Mouse (Mus musculus): ENCODE results near the gene Hhat. TPM values are rescaled to one million over a fixed set of nuclear protein-coding genes. Genes with fewer than 3 reads are reported as not detected.

The Hhat gene
- total and polyA plus RNA-seq, 2 experiments from 2014 or later = 3.5 to 5.4 TPM

DNA sequence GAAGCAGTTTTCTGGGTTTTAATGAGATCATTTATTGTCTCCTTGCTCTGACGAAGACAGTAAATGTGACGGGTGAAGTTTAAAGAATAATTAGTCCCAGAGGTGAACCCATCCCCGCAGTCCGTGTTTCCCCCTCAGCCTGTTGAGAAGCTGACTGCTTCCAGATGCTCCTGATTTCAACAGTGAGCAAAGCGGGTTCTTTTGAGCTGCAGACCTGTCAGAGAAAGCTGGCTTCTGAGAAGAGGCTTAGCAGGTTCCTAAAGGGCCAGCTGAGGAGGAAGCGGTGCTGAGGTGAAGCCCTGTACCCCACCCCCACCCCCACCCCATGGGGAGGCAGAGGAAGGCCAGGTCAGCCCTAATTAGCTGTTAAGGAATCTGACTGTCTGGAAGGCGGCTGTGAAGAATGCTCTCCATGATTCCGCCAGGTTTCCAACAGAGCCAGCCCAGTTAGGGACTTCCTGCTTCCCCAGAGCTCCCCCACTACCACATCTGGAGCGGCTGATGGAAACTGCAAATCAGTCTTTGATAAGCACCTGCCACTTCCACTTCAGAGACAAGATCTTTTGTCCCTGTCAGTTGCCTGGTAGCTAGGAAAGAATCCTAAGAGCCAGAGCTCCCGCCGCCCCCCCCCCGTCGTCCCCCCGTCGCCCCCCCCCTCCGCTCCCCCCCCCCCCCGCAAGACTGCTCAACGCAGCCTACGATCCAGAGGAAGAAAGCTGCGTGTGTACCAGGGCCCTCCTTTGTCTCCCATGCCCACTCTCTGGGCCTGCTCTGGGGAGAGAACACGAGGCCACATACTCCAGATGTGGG lies 25.4 kb upstream of the Hhat start:
- Histone ChIP-seq H3K36me3 (ENCODE audit: insufficient read depth, low read length) (no peaks in the 10 kb centered on the region), H3K27me3 (ENCODE audit: insufficient read depth, low read length) (no peaks in the 10 kb centered on the region), H3K9ac (replicated peaks; ENCODE audit: low read length) (no peak overlapping the region), H3K4me3 (ENCODE audit: low read length) (no peak overlapping the region), H3K27ac (no peak overlapping the region), H3K4me1 (ENCODE audit: insufficient read depth, low read length) (no peaks in the 10 kb centered on the region), H3K4me2 (ENCODE audit: low read depth, low read length) (no peak overlapping the region), H3K9me3 (ENCODE audit: low read length) (no peaks in the 10 kb centered on the region)
- TF ChIP-seq CTCF (IDR thresholded peaks at IDR 0.05; ENCODE audit: low read depth) = no peak
- 7% methylated on average over 16 of the region's 21 CpGs for WGBS
- DNase-seq (ENCODE audit: low spot score) (peak; percentile 20), ATAC-seq (peak; percentile 52; the same call in 1 of the 2 replicates)

DNA sequence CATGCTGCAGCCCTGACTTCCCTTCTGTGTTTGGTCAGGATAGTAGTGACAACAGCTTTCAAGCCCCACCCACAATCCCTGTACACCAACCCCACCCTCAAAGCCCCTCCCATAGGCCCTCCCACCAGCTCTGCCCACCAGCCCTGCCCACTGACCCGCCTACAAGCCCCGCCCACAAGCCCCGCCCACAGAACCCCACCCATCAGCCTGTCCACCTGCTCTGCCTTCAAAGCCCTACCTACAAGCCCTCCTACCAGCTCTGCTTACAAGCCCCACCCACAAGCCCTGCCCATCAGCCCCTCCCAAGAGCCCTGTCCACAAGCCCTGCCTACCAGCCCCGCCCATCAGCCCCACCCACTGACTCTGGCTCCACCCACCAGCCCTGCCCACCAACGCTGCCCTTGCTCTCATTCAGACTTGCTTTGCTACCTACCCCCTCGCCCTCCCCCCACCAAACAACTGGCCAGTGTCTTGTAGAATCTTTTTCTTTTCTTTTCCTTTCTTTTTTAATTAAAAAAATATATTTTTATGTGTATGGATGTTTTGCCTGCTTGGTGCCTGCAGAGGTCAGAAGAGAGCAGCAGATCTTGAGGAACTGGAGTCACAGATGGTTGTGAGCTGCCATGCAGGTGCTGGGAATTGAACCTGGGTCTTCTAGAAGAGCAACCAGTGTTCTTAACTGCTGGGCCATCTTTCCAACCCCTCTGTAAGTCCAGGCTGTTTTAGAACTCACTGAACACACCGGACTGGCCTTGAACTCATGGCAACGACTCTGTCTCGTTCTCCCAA lies 24.1 kb upstream of the Hhat start:
- Histone ChIP-seq H3K36me3 (ENCODE audit: insufficient read depth, low read length) (no peaks in the 10 kb centered on the region), H3K27ac (no peak overlapping the region), H3K4me2 (ENCODE audit: low read depth, low read length) (no peak overlapping the region), H3K4me3 (ENCODE audit: low read length) (no peak overlapping the region), H3K27me3 (ENCODE audit: insufficient read depth, low read length) (no peaks in the 10 kb centered on the region), H3K9me3 (ENCODE audit: low read length) (no peaks in the 10 kb centered on the region), H3K9ac (replicated peaks; ENCODE audit: low read length) (no peak overlapping the region), H3K4me1 (ENCODE audit: insufficient read depth, low read length) (no peaks in the 10 kb centered on the region)
- TF ChIP-seq CTCF (IDR thresholded peaks at IDR 0.05; ENCODE audit: low read depth) = peak; percentile 19; the same call in 1 of the 2 replicates
- no peak for DNase-seq (ENCODE audit: low spot score)
- no peak for ATAC-seq
- WGBS = 66% methylated on average over 9 of the region's 9 CpGs

DNA sequence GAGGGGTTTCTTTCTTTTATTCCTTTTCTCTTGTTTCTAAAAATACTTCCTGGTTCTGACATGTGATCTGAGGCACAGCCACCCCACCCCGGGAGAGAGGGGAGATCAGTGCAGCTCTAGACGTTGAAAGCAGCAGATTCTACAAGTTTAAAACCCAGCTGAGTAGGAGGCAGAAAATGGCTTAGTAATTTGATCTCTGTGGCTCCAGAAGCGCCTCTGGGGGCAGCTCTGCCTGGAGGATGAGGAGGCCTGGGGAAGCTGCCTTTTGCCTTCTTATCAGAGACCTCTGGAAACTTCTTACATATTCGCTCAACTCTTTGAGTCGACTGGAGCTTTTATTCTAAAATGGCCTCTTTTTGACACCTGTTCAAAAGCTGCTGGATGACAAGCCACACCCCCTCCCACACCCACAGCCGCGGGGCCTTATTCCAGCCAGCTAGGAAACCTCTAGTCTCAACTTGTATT lies 20.9 kb upstream of the Hhat start:
- Histone ChIP-seq H3K4me2 (ENCODE audit: low read depth, low read length) (no peak overlapping the region), H3K27ac (no peak overlapping the region), H3K9ac (replicated peaks; ENCODE audit: low read length) (no peak overlapping the region), H3K36me3 (ENCODE audit: insufficient read depth, low read length) (no peaks in the 10 kb centered on the region), H3K4me1 (ENCODE audit: insufficient read depth, low read length) (no peaks in the 10 kb centered on the region), H3K27me3 (ENCODE audit: insufficient read depth, low read length) (no peaks in the 10 kb centered on the region), H3K9me3 (ENCODE audit: low read length) (no peaks in the 10 kb centered on the region), H3K4me3 (ENCODE audit: low read length) (no peak overlapping the region)
- WGBS = 21% methylated on average over 7 of the region's 7 CpGs
- DNase-seq (ENCODE audit: low spot score) = no peak
- ATAC-seq = no peak
- TF ChIP-seq CTCF (IDR thresholded peaks at IDR 0.05; ENCODE audit: low read depth) = no peak

DNA sequence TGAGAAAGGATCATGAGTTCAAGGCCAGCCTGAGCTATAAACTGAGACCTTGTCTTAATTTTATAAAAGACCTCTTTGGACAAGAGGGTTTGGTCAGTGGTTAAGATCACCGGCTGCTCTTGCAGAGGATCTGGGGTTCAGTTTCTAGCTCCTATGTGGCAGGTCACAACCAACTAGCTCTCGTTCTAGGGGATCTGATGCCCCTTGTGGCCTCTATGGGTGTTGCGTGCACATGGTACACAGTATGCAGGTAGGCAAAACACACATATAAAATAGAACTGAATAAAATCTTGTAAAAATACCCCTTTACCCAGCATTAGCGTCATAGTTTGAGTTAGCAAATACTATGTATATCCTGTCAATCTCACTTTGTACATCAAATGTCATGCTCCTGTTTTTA lies 19.4 kb upstream of the Hhat start:
- DNase-seq (ENCODE audit: low spot score) = peak; percentile 45
- peak; percentile 58 for TF ChIP-seq CTCF (IDR thresholded peaks at IDR 0.05; ENCODE audit: low read depth)

DNA sequence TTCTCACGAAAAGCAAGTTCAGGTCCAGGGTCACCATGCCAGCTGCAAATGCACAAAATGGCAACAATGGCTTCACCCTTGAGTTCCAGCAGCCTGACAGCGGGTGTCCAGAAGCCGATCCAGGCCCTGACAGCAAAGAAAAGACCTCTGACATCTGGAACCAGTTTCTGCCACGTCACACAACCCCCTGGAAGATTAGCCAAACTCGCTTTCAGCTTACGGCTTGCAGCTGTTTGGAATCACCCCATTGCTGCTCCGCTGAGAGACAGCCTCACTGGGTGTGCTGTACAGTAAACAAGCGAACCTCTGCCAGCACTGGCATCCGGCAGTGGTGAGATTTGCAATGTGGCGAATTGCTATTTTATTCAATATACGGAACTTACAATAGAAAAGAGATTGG lies 18.8 kb upstream of the Hhat start:
- Histone ChIP-seq H3K36me3 (ENCODE audit: insufficient read depth, low read length) (no peaks in the 10 kb centered on the region), H3K27ac (no peak overlapping the region), H3K27me3 (ENCODE audit: insufficient read depth, low read length) (no peaks in the 10 kb centered on the region), H3K4me2 (ENCODE audit: low read depth, low read length) (no peak overlapping the region), H3K4me3 (ENCODE audit: low read length) (no peak overlapping the region), H3K9ac (replicated peaks; ENCODE audit: low read length) (no peak overlapping the region), H3K4me1 (ENCODE audit: insufficient read depth, low read length) (no peaks in the 10 kb centered on the region), H3K9me3 (ENCODE audit: low read length) (no peaks in the 10 kb centered on the region)
- 62% methylated on average over 11 of the region's 11 CpGs for WGBS
- no peak for DNase-seq (ENCODE audit: low spot score)
- ATAC-seq = no peak
- no peak for TF ChIP-seq CTCF (IDR thresholded peaks at IDR 0.05; ENCODE audit: low read depth)

More for the DNA sequence above, 19.4 kb upstream of the Hhat start:
- no peaks in the 10 kb centered on the region for H3K27me3 ChIP-seq (ENCODE audit: insufficient read depth, low read length)
- no peak overlapping the region for H3K4me2 ChIP-seq (ENCODE audit: low read depth, low read length)
- 86% methylated on average over 4 of the region's 4 CpGs for WGBS
- H3K4me1 ChIP-seq (ENCODE audit: insufficient read depth, low read length) = no peaks in the 10 kb centered on the region
- no peak overlapping the region for H3K9ac ChIP-seq (replicated peaks; ENCODE audit: low read length)
- ATAC-seq = no peak
- H3K36me3 ChIP-seq (ENCODE audit: insufficient read depth, low read length) = no peaks in the 10 kb centered on the region
- no peak overlapping the region for H3K27ac ChIP-seq
- H3K4me3 ChIP-seq (ENCODE audit: low read length) = no peak overlapping the region
- H3K9me3 ChIP-seq (ENCODE audit: low read length) = no peaks in the 10 kb centered on the region

DNA sequence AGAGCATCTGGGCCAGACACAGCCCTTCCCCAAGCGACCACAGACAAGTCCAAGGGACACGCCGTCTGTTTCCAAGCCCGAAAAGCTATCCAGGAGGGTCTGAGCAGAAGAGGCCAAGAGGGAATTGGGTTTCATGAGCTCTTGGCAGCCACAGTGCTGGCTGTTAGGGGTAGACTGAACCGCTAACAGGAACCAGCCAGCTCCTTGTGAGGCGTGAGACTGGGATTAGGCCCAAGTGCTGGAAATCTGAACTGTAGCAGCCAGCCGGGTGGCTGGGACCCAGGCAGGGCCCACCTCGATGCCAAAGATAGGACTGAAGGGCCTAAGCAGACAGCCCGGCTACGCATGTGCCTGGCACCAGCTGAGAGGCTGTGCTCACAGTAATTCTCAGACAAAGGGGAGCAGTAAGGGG lies 18.1 kb upstream of the Hhat start:
- Histone ChIP-seq H3K27me3 (ENCODE audit: insufficient read depth, low read length) (no peaks in the 10 kb centered on the region), H3K9me3 (ENCODE audit: low read length) (no peaks in the 10 kb centered on the region), H3K4me2 (ENCODE audit: low read depth, low read length) (no peak overlapping the region), H3K4me3 (ENCODE audit: low read length) (no peak overlapping the region), H3K9ac (replicated peaks; ENCODE audit: low read length) (no peak overlapping the region), H3K4me1 (ENCODE audit: insufficient read depth, low read length) (no peaks in the 10 kb centered on the region), H3K36me3 (ENCODE audit: insufficient read depth, low read length) (no peaks in the 10 kb centered on the region), H3K27ac (no peak overlapping the region)
- peak; percentile 68 for DNase-seq (ENCODE audit: low spot score)
- peak; percentile 74 for ATAC-seq
- TF ChIP-seq CTCF (IDR thresholded peaks at IDR 0.05; ENCODE audit: low read depth) = no peak
- WGBS = 39% methylated on average over 10 of the region's 10 CpGs
